Mouse (Mus musculus): ENCODE results near the gene Galk1.

Galk1 gene

GRCm38 (mm10) chr11:115974309-115975082 lies 38.0 kb downstream of the Galk1 start, which contains the start of gene Itgb4:
TSS of gene Itgb4 (plus strand) at chr11:115974709.
- DNase-seq, result peak; percentile 93

GRCm38 (mm10) chr11:115971016-115971415 lies 41.5 kb downstream of the Galk1 start:
- DNase-seq, result no peak

- no peak for DNase-seq
Measured at GRCm38 (mm10) chr11:115970006-115970673, 42.4 kb downstream of the Galk1 start.

- DNase-seq, result no peak
Measured at GRCm38 (mm10) chr11:115968731-115969405, 43.7 kb downstream of the Galk1 start.

- DNase-seq, result peak; percentile 98
Measured at GRCm38 (mm10) chr11:115964977-115965604, 47.4 kb downstream of the Galk1 start.

GRCm38 (mm10) chr11:115962651-115963412 lies 49.7 kb downstream of the Galk1 start:
- DNase-seq, result no peak

- DNase-seq, result no peak
Measured at GRCm38 (mm10) chr11:115959018-115959417, 53.5 kb downstream of the Galk1 start.

Data from heart, adult 11 months (tissue).